Mouse (Mus musculus) C2C12 (cell line): Measurements from ENCODE around the gene Galr3. TPM values are rescaled to one million over a fixed set of nuclear protein-coding genes. Genes with fewer than 3 reads are reported as not detected.
"Not testable (repeated sequence)": the region's sequence is repeated elsewhere in the genome, so short reads cannot be mapped to it uniquely, and the experiment has no call there.

Experiments used
- H3K27me3 ChIP-seq: one replicate; pipeline ENCODE4 v1.6.1; 2011; ENCODE audit not compliant: control insufficient read depth, insufficient read depth, insufficient read length
- H3K36me3 ChIP-seq: one replicate; pipeline ENCODE4 v1.6.1; 2011; ENCODE audit not compliant: control insufficient read depth, insufficient read depth
- H3K4me3 ChIP-seq: one replicate; pipeline ENCODE4 v1.5.1; 2011; ENCODE audit warnings: mild to moderate bottlenecking, control low read depth; ENCODE audit not compliant: poor library complexity, insufficient read depth, severe bottlenecking
- H3K79me2 ChIP-seq: one replicate; pipeline ENCODE4 v1.6.1; 2011; ENCODE audit not compliant: control insufficient read depth, insufficient read depth
- H3K79me3 ChIP-seq: one replicate; pipeline ENCODE4 v1.6.1; 2011; ENCODE audit warnings: low read depth, control low read depth
- H3ac ChIP-seq: one replicate; pipeline ENCODE3; 2011; ENCODE audit warnings: low read depth; ENCODE audit not compliant: control insufficient read depth, insufficient read length
- CEBPB ChIP-seq: IDR thresholded peaks from one replicate; pipeline ENCODE4 v1.6.1; 2011; ENCODE audit warnings: low read depth, mild to moderate bottlenecking, control low read depth, moderate library complexity
- CTCF ChIP-seq: IDR thresholded peaks from one replicate; pipeline ENCODE4 v1.5.1; 2011; ENCODE audit not compliant: control insufficient read depth, insufficient read depth, insufficient read length
- FOSL1 ChIP-seq: IDR thresholded peaks from one replicate; pipeline ENCODE4 v1.8.0; 2011; ENCODE audit warnings: mild to moderate bottlenecking, low read length; ENCODE audit not compliant: poor library complexity, insufficient read depth, severe bottlenecking
- MAX ChIP-seq: IDR thresholded peaks from one replicate; pipeline ENCODE4 v1.6.1; 2011; ENCODE audit warnings: mild to moderate bottlenecking, control low read depth
- MYOD1 ChIP-seq: IDR thresholded peaks from one replicate; pipeline ENCODE4 v1.6.1; 2011; ENCODE audit warnings: low read depth; ENCODE audit not compliant: control insufficient read depth, insufficient read length
- MYOG ChIP-seq: IDR thresholded peaks from one replicate; pipeline ENCODE4 v1.6.1; 2011; ENCODE audit not compliant: control insufficient read depth, insufficient read length; ENCODE audit errors: extremely low read depth
- USF1 ChIP-seq: IDR thresholded peaks from one replicate; pipeline ENCODE4 v1.6.1; 2011; ENCODE audit warnings: low read depth, mild to moderate bottlenecking, control low read depth, moderate library complexity
- polyA plus RNA-seq: library from polyadenylated mRNA; unstranded; fragments of >200 nt; fragmentation: generic; extraction: Trizol; gene quantifications from one replicate; pipeline ENCODE4 v1.2.1, GENCODE M21; 2012; ENCODE audit warnings: missing spikeins

The Galr3 gene
- polyA plus RNA-seq, 1 experiment: not detected

DNA sequence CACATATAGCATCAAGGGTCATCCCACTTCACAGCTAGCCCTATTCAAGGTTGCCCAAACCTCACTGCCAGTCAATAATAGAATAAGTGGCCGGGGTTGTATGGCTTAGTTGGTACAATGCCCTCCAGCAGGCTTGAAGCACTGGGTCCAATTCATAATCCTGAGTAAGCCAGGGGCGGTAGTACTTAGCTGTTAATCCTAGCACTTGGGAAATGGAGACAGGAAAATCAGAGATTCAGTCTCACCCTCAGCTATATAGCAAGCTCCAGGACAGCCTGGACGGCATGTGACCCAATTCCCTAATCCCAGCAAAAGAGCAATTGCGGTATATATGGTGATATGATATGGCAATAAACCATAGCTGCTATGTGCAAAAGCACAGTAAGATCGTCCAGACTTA lies 34.6 kb upstream of the Galr3 start:
- no peak overlapping the region for H3K4me3 ChIP-seq
- H3K36me3 ChIP-seq: peaks cover 33% of the 10 kb centered on the region
- H3K27me3 ChIP-seq: no peaks in the 10 kb centered on the region
- no peaks in the 10 kb centered on the region for H3K79me2 ChIP-seq
- no peak overlapping the region for H3ac ChIP-seq
- H3K79me3 ChIP-seq: no peaks in the 10 kb centered on the region
- TF ChIP-seq MYOD1 (no peak), CTCF (no peak), CEBPB (no peak), FOSL1 (no peak), USF1 (no peak), MAX (no peak), MYOG (no peak)

- not testable (repeated sequence) for H3K4me3 ChIP-seq, H3K27me3 ChIP-seq, H3K79me3 ChIP-seq, H3ac ChIP-seq, H3K79me2 ChIP-seq
- peaks cover 32% of the 10 kb centered on the region for H3K36me3 ChIP-seq
Observed at GRCm38 (mm10) chr15:79007836-79008235, 33.8 kb upstream of the Galr3 start.

DNA sequence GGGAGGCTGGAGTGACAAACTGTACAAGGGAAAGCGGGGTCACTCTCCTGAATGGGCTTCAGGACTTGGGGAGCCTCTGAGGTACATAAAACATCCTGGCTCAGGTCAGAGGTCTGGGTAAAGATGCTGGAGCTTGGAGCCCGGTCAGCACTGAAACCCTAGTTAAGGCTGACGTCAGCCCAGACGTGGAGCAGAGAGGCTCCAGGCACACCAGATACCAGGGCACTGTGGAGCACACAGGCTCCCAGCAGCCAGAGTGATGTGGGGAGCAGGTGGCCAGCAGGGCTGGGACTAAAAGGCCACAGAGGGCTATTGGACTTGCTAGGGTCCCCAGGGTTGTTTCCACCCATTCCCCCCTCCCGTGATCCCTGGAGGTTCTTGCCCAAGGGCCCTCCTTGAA lies 32.0 kb upstream of the Galr3 start:
- no peak overlapping the region for H3ac ChIP-seq
- no peaks in the 10 kb centered on the region for H3K79me2 ChIP-seq
- TF ChIP-seq MAX: no peak
- TF ChIP-seq CEBPB: no peak
- TF ChIP-seq CTCF: no peak
- no peak for TF ChIP-seq MYOG
- TF ChIP-seq USF1: no peak
- no peak for TF ChIP-seq FOSL1
- TF ChIP-seq MYOD1: no peak
- no peaks in the 10 kb centered on the region for H3K27me3 ChIP-seq
- H3K79me3 ChIP-seq: no peaks in the 10 kb centered on the region
- peaks cover 14% of the 10 kb centered on the region for H3K36me3 ChIP-seq
- H3K4me3 ChIP-seq: no peak overlapping the region

DNA sequence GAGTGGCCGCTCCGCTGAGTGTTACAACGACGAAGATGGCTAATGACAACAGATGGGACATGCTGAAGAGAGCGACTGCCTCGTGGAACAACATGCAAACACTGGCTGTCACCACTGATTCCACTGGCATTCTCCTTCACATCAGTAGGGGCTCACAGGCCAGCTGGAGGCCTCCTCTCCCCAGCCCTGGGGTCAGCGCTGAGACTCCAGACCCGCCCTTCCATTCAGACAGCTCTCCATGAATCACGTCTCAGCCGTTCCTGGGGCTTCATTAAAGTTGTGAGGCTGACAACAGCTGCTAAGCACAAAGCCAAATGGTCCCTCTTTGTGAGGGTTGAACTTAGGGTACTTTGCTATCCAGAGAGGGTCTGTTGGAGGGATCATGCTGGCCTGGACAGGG lies 30.1 kb upstream of the Galr3 start:
- H3K79me2 ChIP-seq: no peaks in the 10 kb centered on the region
- H3K4me3 ChIP-seq: no peak overlapping the region
- TF ChIP-seq CTCF (no peak), CEBPB (no peak), USF1 (no peak), MYOD1 (no peak), MYOG (no peak), MAX (no peak), FOSL1 (no peak)
- no peaks in the 10 kb centered on the region for H3K27me3 ChIP-seq
- no peak overlapping the region for H3ac ChIP-seq
- H3K79me3 ChIP-seq: no peaks in the 10 kb centered on the region
- peaks cover 5% of the 10 kb centered on the region for H3K36me3 ChIP-seq

DNA sequence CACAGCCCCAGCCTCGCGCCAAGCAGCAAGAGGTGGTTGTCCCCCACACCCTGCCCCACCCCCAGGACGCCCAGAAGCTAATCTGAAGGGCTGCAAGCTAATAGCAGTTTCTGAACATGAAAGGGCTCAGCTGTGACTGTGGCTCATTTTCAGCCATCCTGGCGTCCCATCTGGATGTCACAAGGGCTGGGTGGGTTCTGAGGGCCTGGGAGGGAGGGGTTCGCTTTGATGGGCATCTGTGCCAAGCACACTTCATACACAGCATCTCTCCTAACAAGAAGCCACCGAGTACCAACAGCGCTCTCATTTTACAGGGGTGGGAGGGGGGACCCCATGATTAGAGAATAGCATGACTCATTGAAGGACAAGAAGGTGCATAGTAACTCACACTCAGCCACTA lies 28.3 kb upstream of the Galr3 start:
- Histone ChIP-seq H3K4me3 (no peak overlapping the region), H3K27me3 (no peaks in the 10 kb centered on the region), H3K79me3 (no peaks in the 10 kb centered on the region), H3K36me3 (no peaks in the 10 kb centered on the region), H3ac (no peak overlapping the region), H3K79me2 (no peaks in the 10 kb centered on the region)
- TF ChIP-seq USF1 (no peak), MAX (no peak), CEBPB (no peak), MYOD1 (no peak), MYOG (no peak), CTCF (no peak), FOSL1 (no peak)

- Histone ChIP-seq H3K79me3 (no peaks in the 10 kb centered on the region), H3K79me2 (no peaks in the 10 kb centered on the region), H3K36me3 (no peaks in the 10 kb centered on the region), H3K27me3 (peaks cover 10% of the 10 kb centered on the region), H3ac (no peak overlapping the region), H3K4me3 (no peak overlapping the region)
- TF ChIP-seq FOSL1 (no peak), CEBPB (no peak), MYOG (no peak), MAX (no peak), USF1 (no peak), MYOD1 (no peak), CTCF (no peak)
Observed at GRCm38 (mm10) chr15:79018191-79018590, 23.5 kb upstream of the Galr3 start.
